Mouse (Mus musculus): ENCODE data around the gene Msl1.

GRCm38 (mm10) chr11:98846016-98846415 is 50.7 kb downstream of the Msl1 start:
- no peak for TF ChIP-seq POLR2A (IDR thresholded peaks at IDR 0.05; ENCODE audit: insufficient read depth, low read depth, low read length)
- no peak for TF ChIP-seq CTCF (IDR thresholded peaks at IDR 0.05; ENCODE audit: insufficient read depth, low read depth, low read length)

All from olfactory bulb, adult 2 months (tissue).